Mouse (Mus musculus) gastrocnemius, postnatal 4 days (tissue): Measurements from ENCODE around the gene Obscn. TPM values are rescaled to one million over a fixed set of nuclear protein-coding genes. Genes with fewer than 3 reads are reported as not detected.

Source experiments
- DNase-seq, 2 experiments: peaks; one replicate each; pipeline ENCODE4 v3.0.0; 2021 to 2022; ENCODE audit warnings: low spot score in 2 of 2, mixed read lengths in 2 of 2
- total RNA-seq, 2 experiments: library from RNA; stranded (reverse); gene quantifications; 2 replicates each; pipeline ENCODE4 v1.2.3; 2021

Obscn gene
- total RNA-seq, 2 experiments from 2014 or later: 462 to 554 TPM

- no peak for DNase-seq
Measured at GRCm38 (mm10) chr11:59068433-59068832, 67.8 kb downstream of the Obscn start.

DNA sequence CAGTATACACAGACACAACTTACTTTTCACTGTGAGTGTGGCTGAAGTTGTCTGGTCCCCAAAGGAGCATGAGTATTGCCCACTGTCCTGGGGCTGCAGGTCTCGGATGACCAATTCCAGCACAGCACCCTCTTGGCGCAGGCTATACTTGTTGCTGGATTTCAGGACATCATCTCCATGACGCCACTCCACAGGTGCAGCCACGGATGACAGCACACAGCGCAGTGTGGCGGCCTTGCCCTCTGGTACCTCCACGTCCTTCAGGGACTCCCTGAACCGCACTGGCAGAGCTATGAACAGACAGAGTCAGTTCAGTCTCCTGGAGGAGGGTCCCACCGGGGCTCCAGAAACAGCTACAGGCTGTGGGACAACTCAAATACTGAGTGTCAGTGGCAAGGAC is 68.3 kb downstream of the Obscn start:
- DNase-seq: no peak

DNA sequence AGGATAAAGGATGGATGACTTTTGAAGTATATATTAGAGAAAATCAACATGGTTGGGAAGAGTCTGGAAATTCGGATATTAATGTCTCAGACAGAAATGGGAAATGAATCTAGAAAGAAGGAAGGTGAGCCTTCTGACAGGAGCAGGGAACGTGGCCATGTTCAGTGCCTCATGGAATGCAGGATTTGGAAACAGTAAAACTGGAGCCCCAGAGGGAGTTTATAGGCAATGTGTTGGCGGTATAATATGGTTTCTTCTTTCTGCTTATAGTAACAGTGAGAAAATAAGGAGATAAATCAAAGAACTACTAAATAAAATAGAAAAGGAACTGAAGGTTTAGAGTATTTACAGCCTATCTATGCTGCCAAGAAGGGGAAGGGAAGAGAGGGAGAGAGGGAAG is 78.2 kb downstream of the Obscn start:
- DNase-seq: no peak

- no peak for DNase-seq
Measured at GRCm38 (mm10) chr11:59051031-59051430, 85.2 kb downstream of the Obscn start.

DNA sequence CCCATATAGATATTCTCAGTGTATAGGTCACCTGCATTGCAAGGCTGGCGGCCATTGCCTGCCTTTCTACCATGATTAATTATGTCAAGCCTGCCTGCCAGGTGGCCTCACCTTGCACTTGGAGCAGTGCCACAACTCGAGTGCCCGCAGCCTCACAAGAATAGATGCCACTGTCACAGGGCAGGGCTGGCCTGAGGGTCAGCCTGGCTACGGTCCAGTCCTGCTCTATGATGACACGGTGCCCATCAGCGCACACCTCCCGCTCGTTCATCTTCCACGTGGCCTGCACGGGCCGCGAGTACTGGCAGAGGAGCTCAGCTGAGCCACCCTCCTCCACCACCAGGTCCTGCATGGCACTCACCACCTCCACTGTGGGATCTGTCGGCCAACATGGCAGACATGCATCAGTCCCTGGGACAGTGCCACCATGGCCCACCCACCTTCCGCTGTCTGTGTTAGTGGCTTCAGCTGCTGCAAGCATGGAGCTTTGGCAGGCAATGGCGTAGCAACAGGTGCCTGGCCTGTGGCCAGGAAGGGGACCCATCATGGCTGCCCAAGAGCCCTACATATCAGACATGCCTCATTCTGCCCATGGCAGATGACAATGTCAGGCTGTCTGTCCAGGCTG is 91.4 kb downstream of the Obscn start:
- DNase-seq: peak in 1 of 2 experiments; percentile 51

GRCm38 (mm10) chr11:59029003-59029402 is 107.2 kb downstream of the Obscn start:
- no peak for DNase-seq

GRCm38 (mm10) chr11:59026411-59026810 is 109.8 kb downstream of the Obscn start:
- no peak for DNase-seq

- DNase-seq: no peak
Measured at GRCm38 (mm10) chr11:59015052-59015451, 121.2 kb downstream of the Obscn start.

DNA sequence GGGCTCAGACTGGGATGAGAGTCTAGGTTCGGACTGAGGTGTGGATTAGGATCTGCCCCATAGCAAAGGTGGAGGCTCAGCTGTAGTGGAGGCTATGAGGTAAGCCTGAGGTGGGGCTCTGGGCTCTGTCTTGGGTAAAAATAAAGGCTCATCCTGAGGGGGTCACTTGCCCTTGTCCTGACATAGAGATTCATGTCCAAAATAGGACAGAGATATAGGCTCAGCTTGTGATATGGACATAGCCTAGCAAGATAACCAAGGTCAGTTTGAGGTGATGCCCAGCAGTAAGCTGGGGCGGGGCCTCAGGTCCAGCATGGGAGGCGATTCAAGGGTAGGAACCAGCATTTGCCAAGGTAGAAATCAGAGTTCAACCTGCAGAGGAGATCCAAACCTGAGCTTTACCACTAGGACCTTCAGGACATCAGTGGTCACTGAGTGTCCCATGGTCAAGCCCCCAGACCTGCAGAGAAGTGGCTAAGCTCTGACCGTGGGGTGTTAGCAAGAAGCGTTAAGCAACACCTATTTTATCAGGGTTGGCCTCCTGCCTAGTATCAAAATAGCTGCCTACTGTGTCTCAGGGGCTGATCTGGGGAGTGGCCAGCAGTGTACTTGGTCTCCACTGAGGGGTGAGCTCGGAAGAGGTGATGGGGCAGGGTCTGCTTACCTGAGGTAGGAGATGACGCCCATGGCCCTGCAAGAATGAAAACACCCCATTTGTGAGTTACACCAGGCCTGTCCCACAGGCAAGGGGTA is 133.7 kb downstream of the Obscn start:
- DNase-seq: no peak

DNA sequence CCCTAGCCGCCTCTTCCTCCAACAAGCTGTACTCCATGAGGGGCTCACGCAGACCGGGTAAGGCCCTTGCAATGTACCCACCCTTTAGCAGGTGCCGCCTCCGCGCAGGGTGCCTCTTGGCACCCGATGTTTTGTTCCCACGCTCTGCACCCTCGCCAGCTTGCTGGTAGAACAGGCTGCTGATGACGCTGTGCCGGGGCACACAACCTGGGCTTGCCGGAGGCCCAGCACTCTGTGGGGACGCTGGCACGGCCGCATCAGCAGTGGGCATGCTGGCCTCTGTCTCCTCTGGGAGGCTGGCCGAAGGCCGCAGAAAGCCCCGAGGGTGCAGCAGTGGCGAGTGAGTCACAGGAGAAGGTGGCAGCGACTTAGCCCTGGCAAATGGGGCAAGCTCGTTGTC is 135.6 kb downstream of the Obscn start:
- DNase-seq: no peak

- DNase-seq: no peak
Measured at GRCm38 (mm10) chr11:58999830-59000229, 136.4 kb downstream of the Obscn start.

- DNase-seq: no peak
Measured at GRCm38 (mm10) chr11:58999158-58999557, 137.0 kb downstream of the Obscn start.

GRCm38 (mm10) chr11:58997541-58997940 is 138.7 kb downstream of the Obscn start:
- no peak for DNase-seq

- no peak for DNase-seq
Measured at GRCm38 (mm10) chr11:58995807-58996370, 140.3 kb downstream of the Obscn start.

DNA sequence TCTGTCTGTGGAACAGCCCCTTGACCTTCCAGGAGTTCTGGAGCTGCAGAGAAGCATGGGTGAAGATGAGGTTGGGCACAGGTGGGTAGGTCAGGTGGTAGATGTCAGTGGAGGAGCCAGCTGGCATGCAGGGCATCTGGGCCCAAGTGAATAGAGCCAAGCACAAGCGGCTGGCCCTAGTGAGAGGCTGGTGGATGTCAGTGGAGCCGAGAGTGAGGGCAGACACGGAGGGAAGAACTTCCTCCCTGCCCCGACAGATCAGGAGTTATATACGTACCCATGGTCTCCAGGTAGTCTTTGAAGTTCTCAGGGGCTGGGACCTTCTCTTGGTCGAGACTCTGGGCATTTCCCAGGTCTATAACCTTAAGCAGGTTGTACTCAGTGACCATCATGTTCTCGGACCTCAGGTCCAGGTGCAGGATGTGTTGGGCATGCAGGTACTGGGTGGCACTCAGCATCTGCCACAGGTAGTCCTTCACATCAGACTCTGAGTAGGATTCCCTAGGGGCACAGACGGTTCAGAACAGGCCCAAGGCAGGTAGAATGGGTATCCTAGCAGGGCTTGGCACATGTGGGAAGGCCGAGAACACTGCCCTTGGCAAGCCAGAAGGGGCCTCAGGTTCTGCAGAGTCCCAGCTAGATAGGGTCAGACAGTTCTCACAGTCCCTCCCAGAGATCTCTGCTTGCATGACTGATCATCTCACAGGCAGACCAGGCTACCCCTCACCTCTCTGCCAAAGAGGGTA is 141.0 kb downstream of the Obscn start:
- DNase-seq: no peak

GRCm38 (mm10) chr11:58994337-58994826 is 141.8 kb downstream of the Obscn start:
- no peak for DNase-seq

GRCm38 (mm10) chr11:58993091-58993670 is 143.0 kb downstream of the Obscn start:
- DNase-seq: no peak

DNA sequence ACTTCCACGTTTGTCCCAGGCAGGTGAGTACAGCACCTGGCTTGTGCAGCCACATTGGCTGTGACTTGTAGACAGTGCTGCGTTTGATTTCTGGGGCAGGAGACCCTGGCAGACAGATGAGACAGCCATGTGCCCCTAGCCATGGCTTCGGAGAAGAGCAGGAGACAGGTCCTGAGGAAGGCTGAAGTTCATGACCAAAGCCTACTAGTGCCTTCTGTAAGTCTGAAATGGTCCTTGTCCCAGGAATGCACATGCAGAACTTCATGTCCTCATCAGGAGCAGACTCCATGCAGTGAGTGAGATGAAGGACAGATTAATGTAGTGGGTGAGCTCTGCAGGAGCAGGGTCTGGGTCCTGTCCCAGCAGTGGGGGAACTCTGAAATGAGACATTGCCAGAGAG is 144.3 kb downstream of the Obscn start:
- DNase-seq: no peak

GRCm38 (mm10) chr11:58990794-58991193 is 145.4 kb downstream of the Obscn start:
- no peak for DNase-seq

GRCm38 (mm10) chr11:58990141-58990540 is 146.1 kb downstream of the Obscn start:
- DNase-seq: no peak

- no peak for DNase-seq
Measured at GRCm38 (mm10) chr11:58989166-58989565, 147.0 kb downstream of the Obscn start.
